Mouse (Mus musculus) intestine, postnatal 0 days (tissue): ENCODE data around the gene Trim10. TPM values are rescaled to one million over a fixed set of nuclear protein-coding genes. Genes with fewer than 3 reads are reported as not detected.

Source experiments
- ATAC-seq: fragments of 200-750 bp; cut with Nextera tagmentation; 2 replicates; pipeline ENCODE4 v1.8.0; 2017; ENCODE audit warnings: mild to moderate bottlenecking, moderate TSS enrichment, moderate library complexity
- H3K27ac ChIP-seq: fragments of 300-500 bp; sonication (generic); 2 replicates; pipeline ENCODE4 v1.5.1; 2014; ENCODE audit warnings: mild to moderate bottlenecking, low read depth, low read length, moderate library complexity
- H3K27me3 ChIP-seq: fragments of 300-500 bp; sonication (generic); replicated peaks from 2 replicates; pipeline ENCODE4 v1.6.1; 2014; ENCODE audit warnings: low read length, mixed read lengths; ENCODE audit not compliant: control insufficient read depth, insufficient read depth
- H3K36me3 ChIP-seq: fragments of 300-500 bp; sonication (generic); 2 replicates; pipeline ENCODE4 v1.6.1; 2014; ENCODE audit warnings: mild to moderate bottlenecking, moderate library complexity; ENCODE audit not compliant: control insufficient read depth, insufficient read depth
- H3K4me1 ChIP-seq: fragments of 300-500 bp; sonication (generic); replicated peaks from 2 replicates; pipeline ENCODE4 v1.6.1; 2014; ENCODE audit warnings: antibody characterized with exemption, low read length, mixed read lengths; ENCODE audit not compliant: control insufficient read depth, insufficient read depth
- H3K4me2 ChIP-seq: fragments of 300-500 bp; sonication (generic); replicated peaks from 2 replicates; pipeline ENCODE4 v1.6.1; 2014; ENCODE audit warnings: low read depth, mild to moderate bottlenecking, moderate library complexity
- H3K4me3 ChIP-seq: fragments of 300-500 bp; sonication (generic); 2 replicates; pipeline ENCODE4 v1.5.1; 2014; ENCODE audit warnings: low read depth, low read length
- H3K9ac ChIP-seq: fragments of 300-500 bp; sonication (generic); 2 replicates; pipeline ENCODE4 v1.6.1; 2014; ENCODE audit warnings: mild to moderate bottlenecking, low read depth, low read length
- H3K9me3 ChIP-seq: fragments of 300-500 bp; sonication (generic); 2 replicates; pipeline ENCODE4 v1.6.1; 2016; ENCODE audit warnings: mixed run types; ENCODE audit not compliant: control insufficient read depth
- CTCF ChIP-seq: sonication (generic); IDR thresholded peaks from 2 replicates; pipeline ENCODE4 v1.5.1; 2016; ENCODE audit warnings: low read depth, mild to moderate bottlenecking, control low read depth, antibody characterized with exemption, moderate library complexity
- WGBS: fragments of 180-500 bp; shearing (Covaris S2); extraction: QIAGEN DNeasy Blood & Tissue Kit; methylation state at CpG from one replicate; pipeline ENCODE4 v1.1.7; 2014; 5-methylcytosine and 5-hydroxymethylcytosine counted together
- polyA plus RNA-seq: library from polyadenylated mRNA; unstranded; fragments of >200 nt; fragmentation: Nextera tagmentation; extraction: Ambion mirVana; gene quantifications from 2 replicates; pipeline ENCODE4 v1.2.1, GENCODE M21; 2015

Trim10 gene
- polyA plus RNA-seq, 1 experiment from 2014 or later: 0.07 TPM

GRCm38 (mm10) chr17:36909802-36910201 is 40.4 kb downstream of the Trim10 start:
- TF ChIP-seq CTCF: no peak
- no peak overlapping the region for H3K4me2 ChIP-seq
- no peak overlapping the region for H3K27ac ChIP-seq
- no peak overlapping the region for H3K4me3 ChIP-seq
- no peak for ATAC-seq
- peaks cover 17% of the 10 kb centered on the region for H3K36me3 ChIP-seq
- no peaks in the 10 kb centered on the region for H3K9me3 ChIP-seq
- 54% methylated on average over 4 of the region's 4 CpGs for WGBS
- no peaks in the 10 kb centered on the region for H3K4me1 ChIP-seq
- H3K9ac ChIP-seq: no peak overlapping the region
- H3K27me3 ChIP-seq: no peaks in the 10 kb centered on the region

DNA sequence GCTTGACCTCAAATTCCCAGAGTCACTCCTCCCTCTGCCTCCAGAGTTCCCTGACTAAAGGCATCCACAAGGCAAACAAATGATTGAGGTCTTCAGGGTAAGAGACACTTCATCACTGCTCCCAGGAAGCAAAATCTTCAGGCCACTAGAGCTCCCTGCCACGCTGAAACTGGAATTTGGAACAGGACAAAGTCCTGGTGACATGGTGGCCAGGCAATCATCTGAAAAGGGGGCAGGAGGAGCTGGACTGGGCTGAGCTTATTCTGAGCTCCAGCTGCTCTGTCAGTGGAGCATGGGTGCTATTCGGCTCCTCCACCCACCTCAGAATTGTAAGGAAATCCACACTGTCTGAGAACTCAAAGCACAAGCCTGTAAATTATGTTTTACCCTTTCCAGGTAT is 42.7 kb downstream of the Trim10 start:
- Histone ChIP-seq H3K27ac (peak overlapping the region; percentile 60), H3K4me3 (no peak overlapping the region), H3K36me3 (peaks cover 5% of the 10 kb centered on the region; the same call in 1 of the 2 replicates), H3K4me1 (no peaks in the 10 kb centered on the region), H3K27me3 (no peaks in the 10 kb centered on the region), H3K9ac (no peak overlapping the region), H3K4me2 (no peak overlapping the region), H3K9me3 (no peaks in the 10 kb centered on the region)
- no peak for TF ChIP-seq CTCF
- ATAC-seq: peak; percentile 58; the same call in 1 of the 2 replicates
- 54% methylated on average over 2 of the region's 2 CpGs for WGBS

- 13% methylated on average over 2 of the region's 2 CpGs for WGBS
- Histone ChIP-seq H3K9ac (no peak overlapping the region), H3K27me3 (no peaks in the 10 kb centered on the region), H3K4me2 (no peak overlapping the region), H3K27ac (no peak overlapping the region), H3K4me3 (no peak overlapping the region), H3K4me1 (no peaks in the 10 kb centered on the region), H3K9me3 (no peaks in the 10 kb centered on the region), H3K36me3 (no peaks in the 10 kb centered on the region; the same call in 1 of the 2 replicates)
- TF ChIP-seq CTCF: peak; percentile 84
- ATAC-seq: no peak
Observed at GRCm38 (mm10) chr17:36914108-36914507, 44.7 kb downstream of the Trim10 start.

GRCm38 (mm10) chr17:36915076-36915475 is 45.7 kb downstream of the Trim10 start:
- H3K4me1 ChIP-seq: no peaks in the 10 kb centered on the region
- WGBS: 12% methylated on average over 9 of the region's 9 CpGs

GRCm38 (mm10) chr17:36920239-36920638 is 50.9 kb downstream of the Trim10 start:
- peak; percentile 67 for ATAC-seq
- H3K4me2 ChIP-seq: peak overlapping the region; percentile 35
- no peak overlapping the region for H3K9ac ChIP-seq
- no peak for TF ChIP-seq CTCF
- H3K4me1 ChIP-seq: no peaks in the 10 kb centered on the region
- H3K27me3 ChIP-seq: no peaks in the 10 kb centered on the region
- 27% methylated on average over 15 of the region's 15 CpGs for WGBS
- no peaks in the 10 kb centered on the region for H3K36me3 ChIP-seq
- H3K9me3 ChIP-seq: no peaks in the 10 kb centered on the region
- no peak overlapping the region for H3K27ac ChIP-seq
- no peak overlapping the region for H3K4me3 ChIP-seq

More at GRCm38 (mm10) chr17:36915076-36915475, 45.7 kb downstream of the Trim10 start:
- ATAC-seq: no peak
- Histone ChIP-seq H3K9me3 (no peaks in the 10 kb centered on the region), H3K4me3 (no peak overlapping the region), H3K27me3 (no peaks in the 10 kb centered on the region), H3K9ac (no peak overlapping the region), H3K36me3 (no peaks in the 10 kb centered on the region), H3K27ac (no peak overlapping the region), H3K4me2 (no peak overlapping the region)
- peak; percentile 87 for TF ChIP-seq CTCF

DNA sequence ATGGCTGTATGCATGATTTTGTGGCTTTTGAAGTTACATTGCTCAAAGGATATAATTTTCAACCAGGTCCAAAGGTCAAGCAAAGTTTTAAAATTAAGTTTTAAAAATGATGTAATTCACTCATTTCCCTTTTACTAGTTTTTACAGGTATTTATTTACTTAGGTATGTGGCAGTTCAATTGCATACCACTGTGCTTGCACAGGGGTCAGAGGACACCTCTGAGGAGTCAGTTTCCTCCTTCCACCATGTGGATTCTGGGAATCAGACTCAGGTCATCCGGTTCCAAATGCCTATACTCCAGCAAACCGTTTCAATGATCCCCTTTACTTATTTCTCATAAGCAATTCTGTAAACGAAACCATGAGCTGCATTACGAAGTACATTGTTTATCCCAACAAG is 53.3 kb downstream of the Trim10 start:
- peak; percentile 43; the same call in 1 of the 2 replicates for ATAC-seq
- 72% methylated on average over 4 of the region's 4 CpGs for WGBS
- H3K9me3 ChIP-seq: no peaks in the 10 kb centered on the region

GRCm38 (mm10) chr17:36923491-36923890 is 54.1 kb downstream of the Trim10 start:
- no peak overlapping the region for H3K9ac ChIP-seq
- no peak for ATAC-seq
- no peaks in the 10 kb centered on the region for H3K4me1 ChIP-seq
- H3K9me3 ChIP-seq: no peaks in the 10 kb centered on the region
- no peak for TF ChIP-seq CTCF
- H3K4me3 ChIP-seq: no peak overlapping the region
- no peak overlapping the region for H3K4me2 ChIP-seq
- no peaks in the 10 kb centered on the region for H3K27me3 ChIP-seq
- H3K36me3 ChIP-seq: no peaks in the 10 kb centered on the region
- WGBS: 67% methylated on average over 4 of the region's 4 CpGs
- no peak overlapping the region for H3K27ac ChIP-seq

More for the DNA sequence above, 53.3 kb downstream of the Trim10 start:
- no peak for TF ChIP-seq CTCF
- H3K9ac ChIP-seq: no peak overlapping the region
- no peak overlapping the region for H3K4me3 ChIP-seq
- no peaks in the 10 kb centered on the region for H3K27me3 ChIP-seq
- no peak overlapping the region for H3K27ac ChIP-seq
- H3K36me3 ChIP-seq: no peaks in the 10 kb centered on the region
- no peaks in the 10 kb centered on the region for H3K4me1 ChIP-seq
- no peak overlapping the region for H3K4me2 ChIP-seq

Other genes starting within 250 kb of the Trim10 start
- 0.27 and 0.42 TPM in 2 replicates for gene H2-M9, start 226.9 kb upstream of the Trim10 start, polyA plus RNA-seq
- not detected in 2 replicates for gene H2-M1, start 197.4 kb upstream of the Trim10 start, polyA plus RNA-seq
- gene H2-M10.5, start 96.7 kb upstream of the Trim10 start, polyA plus RNA-seq: not detected in 2 replicates
- not detected in 2 replicates for gene H2-M10.6, start 57.4 kb upstream of the Trim10 start, polyA plus RNA-seq
- gene Trim26, start 32.4 kb upstream of the Trim10 start, polyA plus RNA-seq: 27.4 and 32.2 TPM in 2 replicates
- gene Trim15, start 2.4 kb upstream of the Trim10 start, polyA plus RNA-seq: 16.4 and 23.0 TPM in 2 replicates
- gene Trim40, start 20.5 kb downstream of the Trim10 start, polyA plus RNA-seq: 6.8 TPM in 2 replicates
- gene Trim31, start 28.5 kb downstream of the Trim10 start, polyA plus RNA-seq: 53.7 and 56.2 TPM in 2 replicates
- 1.7 and 2.2 TPM in 2 replicates for gene Rnf39, start 73.3 kb downstream of the Trim10 start, polyA plus RNA-seq
- 91.6 and 96.1 TPM in 2 replicates for gene Ppp1r11, start 82.2 kb downstream of the Trim10 start, polyA plus RNA-seq
- gene Znrd1, start 89.0 kb downstream of the Trim10 start, polyA plus RNA-seq: 59.1 and 60.1 TPM in 2 replicates
- 5.6 and 6.4 TPM in 2 replicates for gene Znrd1as, start 89.0 kb downstream of the Trim10 start, polyA plus RNA-seq
- gene 2410137M14Rik, start 111.7 kb downstream of the Trim10 start, polyA plus RNA-seq: not detected in 2 replicates
- gene H2-M5, start 120.0 kb downstream of the Trim10 start, polyA plus RNA-seq: 0.05 TPM in 1 of 2 replicates, not detected in the other
- 8.6 and 9.0 TPM in 2 replicates for gene Zfp57, start 131.6 kb downstream of the Trim10 start, polyA plus RNA-seq
- gene Mog, start 153.8 kb downstream of the Trim10 start, polyA plus RNA-seq: not detected in 2 replicates
- 4.1 and 4.4 TPM in 2 replicates for gene Gabbr1, start 176.4 kb downstream of the Trim10 start, polyA plus RNA-seq
- not detected in 2 replicates for gene Olfr90, start 218.9 kb downstream of the Trim10 start, polyA plus RNA-seq
- not detected in 2 replicates for gene Olfr91, start 228.7 kb downstream of the Trim10 start, polyA plus RNA-seq